Mouse (Mus musculus): ENCODE measurements around the gene Apoh.

DNA sequence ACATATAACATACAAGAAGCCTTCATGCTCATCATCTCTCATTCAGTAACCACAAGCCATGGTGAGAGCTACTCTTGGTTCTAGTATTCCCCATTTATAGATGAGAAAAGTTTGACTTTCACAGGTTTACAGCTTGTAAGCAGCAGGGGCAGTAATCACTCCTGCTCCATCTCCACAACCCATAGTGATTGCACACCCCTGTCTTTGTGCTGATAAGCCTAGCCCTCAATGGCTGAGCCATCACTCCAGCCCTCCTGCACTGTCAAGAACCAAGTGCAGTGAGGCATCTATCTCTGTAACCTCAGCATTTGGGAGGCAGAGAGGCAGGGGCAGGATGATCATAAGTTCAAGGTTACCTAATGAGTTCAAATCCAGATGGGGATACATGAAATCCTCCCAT is 47.8 kb upstream of the Apoh start:
- TF ChIP-seq CTCF (IDR thresholded peaks at IDR 0.05; ENCODE audit: control insufficient read depth, insufficient read depth, insufficient read length), result no peak
- TF ChIP-seq CEBPB (IDR thresholded peaks at IDR 0.05; ENCODE audit: low read depth), result no peak
- no peak for TF ChIP-seq FOSL1 (IDR thresholded peaks at IDR 0.05; ENCODE audit: insufficient read depth, low read length, poor library complexity, severe bottlenecking)
- TF ChIP-seq USF1 (IDR thresholded peaks at IDR 0.05; ENCODE audit: low read depth), result no peak
- no peak for TF ChIP-seq MYOG (IDR thresholded peaks at IDR 0.05; ENCODE audit: control insufficient read depth, extremely low read depth, insufficient read length)
- TF ChIP-seq MAX (IDR thresholded peaks at IDR 0.05), result no peak
- no peak for TF ChIP-seq MYOD1 (IDR thresholded peaks at IDR 0.05; ENCODE audit: control insufficient read depth, insufficient read length, low read depth)
